ENCODE assay signal across 19 mouse cellular contexts in genomic region chr7:128694848-128695247, GRCm38 (mm10). TPM values are rescaled to one million over a fixed set of nuclear protein-coding genes. Genes with fewer than 3 reads are reported as not detected.
A peak's percentile ranks its signal among the peaks of the same experiment; 100 is the strongest.
DNase-seq lines count a peak whose midpoint lies in the region; ATAC-seq and TF ChIP-seq lines count a peak whose summit lies in the region.
"Had no signal": no experiment of that assay in that cellular context is flagged by ENCODE, and none has a peak within 500 bp of the region (broad histone marks: within the 10 kb centered on the region; RNA-seq: fewer than 3 reads in every experiment).

No protein-coding gene starts in this region.

- no peak for TF ChIP-seq CTCF in MEL (IDR thresholded peaks at IDR 0.05 in 2 of 3, conservative IDR thresholded peaks at IDR 0.05 in 1 of 3; ENCODE audit: control insufficient read depth in 1 of 3, insufficient read depth in 1 of 3, low read depth in 2 of 3, low read length in 3 of 3, poor library complexity in 1 of 3, severe bottlenecking in 1 of 3)
- no peak for TF ChIP-seq CTCF in lung, postnatal 0 days (IDR thresholded peaks at IDR 0.05)

- H3K27me3 ChIP-seq in MEL (ENCODE audit: control insufficient read depth in 1 of 2, insufficient read depth in 2 of 2, low read length in 2 of 2): no peaks in the 10 kb centered on the region
- H3K27me3 ChIP-seq in liver, embryonic 11.5 days (replicated peaks; ENCODE audit: control insufficient read depth, insufficient read depth, low read length): no peaks in the 10 kb centered on the region
- no peaks in the 10 kb centered on the region for H3K27me3 ChIP-seq in liver, embryonic 15.5 days
- H3K27me3 ChIP-seq in lung, postnatal 0 days (replicated peaks; ENCODE audit: insufficient read depth, low read length): no peaks in the 10 kb centered on the region
- H3K27me3 ChIP-seq: embryonic facial prominence, embryonic 13.5 days; forebrain, embryonic 12.5 days; hindbrain, embryonic 12.5 days had no signal

- peak; percentile 76 for ATAC-seq in liver, embryonic 11.5 days (replicated peaks; ENCODE audit: low FRiP score)
- peak; percentile 59 for ATAC-seq in liver, embryonic 15.5 days (ENCODE audit: insufficient read depth)
- no peak for ATAC-seq in inflammation-experienced regulatory T-cells, adult 6 months
- no peak for ATAC-seq in lung, postnatal 0 days
- ATAC-seq: forebrain, embryonic 16.5 days had no signal

- no peak overlapping the region for H3K27ac ChIP-seq in MEL (ENCODE audit: control insufficient read depth, low read depth, low read length)
- H3K27ac ChIP-seq in liver, embryonic 11.5 days (ENCODE audit: low read depth, low read length): 0 out of 2 replicates have a peak overlapping the region, but pooled peaks have one; percentile 13
- no peak overlapping the region for H3K27ac ChIP-seq in liver, embryonic 15.5 days (replicated peaks)
- H3K27ac ChIP-seq in lung, postnatal 0 days (ENCODE audit: low read length): no peak overlapping the region
- H3K27ac ChIP-seq: embryonic facial prominence, embryonic 13.5 days; forebrain, embryonic 12.5 days; heart, embryonic 10.5 days; hindbrain, embryonic 12.5 days had no signal

- DNase-seq in MEL (ENCODE audit: low read depth, low spot score): peak; percentile 30
- DNase-seq in liver, embryonic 11.5 days (ENCODE audit: low spot score): no peak
- DNase-seq in lung, postnatal 0 days (ENCODE audit: low spot score): no peak
- no peak for DNase-seq in ovary, postnatal 10 days (ENCODE audit: low spot score)
- DNase-seq: adrenal gland, postnatal 10 days; cerebellum, adult 18-20 months; cerebellum, adult 9-11 months; cerebellum, postnatal 36 days; gastrocnemius, postnatal 10 days; heart, adult 18-20 months; heart, postnatal 10 days; heart, postnatal 4 days had no signal

- peaks cover 5 to 18% of the 10 kb centered on the region in 2 experiments; a peak in 3 of 4 replicates for H3K36me3 ChIP-seq in MEL (ENCODE audit: control insufficient read depth in 1 of 2, insufficient read depth in 2 of 2, low read length in 2 of 2)
- peaks cover 18% of the 10 kb centered on the region for H3K36me3 ChIP-seq in liver, embryonic 11.5 days (ENCODE audit: control insufficient read depth, insufficient read depth, low read length)
- peaks cover 53% of the 10 kb centered on the region for H3K36me3 ChIP-seq in liver, embryonic 15.5 days (replicated peaks)
- H3K36me3 ChIP-seq in lung, postnatal 0 days (ENCODE audit: insufficient read depth, low read length): peaks cover 24% of the 10 kb centered on the region; the same call in 1 of the 2 replicates

- H3K79me2 ChIP-seq in MEL (ENCODE audit: control insufficient read depth, insufficient read depth, low read length, poor library complexity): no peaks in the 10 kb centered on the region

- H3K4me1 ChIP-seq in MEL (ENCODE audit: control insufficient read depth in 1 of 2, insufficient read depth in 2 of 2, low read length in 2 of 2): no peaks in the 10 kb centered on the region
- H3K4me1 ChIP-seq in liver, embryonic 11.5 days (replicated peaks; ENCODE audit: control insufficient read depth, insufficient read depth, low read length): peaks cover 4% of the 10 kb centered on the region; the same call in 1 of the 2 replicates
- peaks cover 14% of the 10 kb centered on the region for H3K4me1 ChIP-seq in liver, embryonic 15.5 days (replicated peaks)
- H3K4me1 ChIP-seq in lung, postnatal 0 days (ENCODE audit: insufficient read depth, low read depth, low read length): no peaks in the 10 kb centered on the region
- H3K4me1 ChIP-seq: embryonic facial prominence, embryonic 13.5 days had no signal

- H3K4me3 ChIP-seq in MEL (ENCODE audit: control insufficient read depth in 1 of 2, insufficient read depth in 1 of 2, low read depth in 2 of 2, low read length in 2 of 2): no peak overlapping the region
- no peak overlapping the region for H3K4me3 ChIP-seq in liver, embryonic 11.5 days (ENCODE audit: low read depth, low read length)
- no peak overlapping the region for H3K4me3 ChIP-seq in liver, embryonic 15.5 days (replicated peaks)
- H3K4me3 ChIP-seq in lung, postnatal 0 days (ENCODE audit: low read depth, low read length): no peak overlapping the region
- H3K4me3 ChIP-seq: embryonic facial prominence, embryonic 13.5 days; forebrain, embryonic 12.5 days; heart, embryonic 10.5 days; hindbrain, embryonic 12.5 days had no signal

- H3K9ac ChIP-seq in MEL (ENCODE audit: control insufficient read depth, low read depth, low read length, poor library complexity, severe bottlenecking): no peak overlapping the region
- no peak overlapping the region for H3K9ac ChIP-seq in liver, embryonic 11.5 days (ENCODE audit: low read depth, low read length)
- H3K9ac ChIP-seq in liver, embryonic 15.5 days: no peak overlapping the region
- no peak overlapping the region for H3K9ac ChIP-seq in lung, postnatal 0 days (replicated peaks; ENCODE audit: low read depth)
- H3K9ac ChIP-seq: embryonic facial prominence, embryonic 13.5 days; forebrain, embryonic 12.5 days; hindbrain, embryonic 12.5 days had no signal

- H3K9me3 ChIP-seq in MEL (replicated peaks; ENCODE audit: insufficient read depth, low read length): no peaks in the 10 kb centered on the region
- no peaks in the 10 kb centered on the region for H3K9me3 ChIP-seq in liver, embryonic 11.5 days (ENCODE audit: control insufficient read depth, low read length)
- H3K9me3 ChIP-seq in liver, embryonic 15.5 days (replicated peaks): no peaks in the 10 kb centered on the region
- H3K9me3 ChIP-seq in lung, postnatal 0 days (ENCODE audit: low read length): no peaks in the 10 kb centered on the region
- H3K9me3 ChIP-seq: embryonic facial prominence, embryonic 13.5 days; forebrain, embryonic 12.5 days; heart, embryonic 10.5 days; hindbrain, embryonic 12.5 days had no signal

- no peak for TF ChIP-seq RAD21 in MEL (IDR thresholded peaks at IDR 0.05; ENCODE audit: low read depth, low read length)

- TF ChIP-seq POLR2A in MEL (IDR thresholded peaks at IDR 0.05; ENCODE audit: control insufficient read depth in 1 of 2, insufficient read depth in 1 of 2, low read depth in 1 of 2, low read length in 2 of 2, poor library complexity in 1 of 2): no peak

- TF ChIP-seq EP300 in MEL (IDR thresholded peaks at IDR 0.05; ENCODE audit: low read depth in 1 of 2, low read length in 2 of 2): peak in 1 of 2 experiments; percentile 13; a peak in 1 of 4 replicates
- no peak for TF ChIP-seq EP300 in lung, postnatal 0 days (IDR thresholded peaks at IDR 0.05)

- WGBS in liver, embryonic 11.5 days: 52% methylated on average over 10 of the region's 10 CpGs
- 28% methylated on average over 10 of the region's 10 CpGs for WGBS in liver, embryonic 15.5 days (ENCODE audit: insufficient replicate concordance)
- 84% methylated on average over 10 of the region's 10 CpGs for whole genome bisulfite sequencing in lung, postnatal 0 days

- no peak overlapping the region for H3K4me2 ChIP-seq in liver, embryonic 11.5 days
- H3K4me2 ChIP-seq in liver, embryonic 15.5 days: no peak overlapping the region
- H3K4me2 ChIP-seq in lung, postnatal 0 days (replicated peaks; ENCODE audit: low read depth, low read length): no peak overlapping the region
- H3K4me2 ChIP-seq: embryonic facial prominence, embryonic 13.5 days; forebrain, embryonic 12.5 days; hindbrain, embryonic 12.5 days had no signal

TF ChIP-seq in MEL, 35 proteins besides CTCF, POLR2A, EP300 and RAD21:
- 0 out of 2 replicates have a peak, but pooled peaks have one; percentile 27 for TF ChIP-seq POLR2AphosphoS2 (IDR thresholded peaks at IDR 0.05; ENCODE audit: low read length)
- TF ChIP-seq MAX (IDR thresholded peaks at IDR 0.05; ENCODE audit: low read length): no peak
- no peak for TF ChIP-seq GATA1 (IDR thresholded peaks at IDR 0.05; ENCODE audit: low read depth, low read length)
- TF ChIP-seq JUND (IDR thresholded peaks at IDR 0.05; ENCODE audit: low read depth, low read length): no peak
- no peak for TF ChIP-seq CHD2 (IDR thresholded peaks at IDR 0.05; ENCODE audit: low read length)

RNA-seq across cellular contexts. Expression of gene Mcmbp, which starts 45.4 kb away (rescaled TPM):
- total RNA-seq in MEL (2012; rRNA removed): 44.6 and 49.3 TPM in 2 replicates
- 10 to 100 TPM in 1 of 2 experiments, not detected in 1; 91.1 TPM for polyA plus RNA-seq in MEL (2012; ENCODE audit: insufficient read depth in 1 of 2, insufficient read length in 2 of 2, low read depth in 1 of 2, low replicate concordance in 2 of 2, missing spikeins in 1 of 2)
- 54.7 and 59.4 TPM in 2 replicates for polyA plus RNA-seq in liver, embryonic 11.5 days (2014; fragmentation: Nextera tagmentation; extraction: Ambion mirVana)
- polyA plus RNA-seq in liver, embryonic 15.5 days (2015; fragmentation: Nextera tagmentation; extraction: Ambion mirVana): 19.0 and 19.7 TPM in 2 replicates
- 10 to 100 TPM; 62.1 to 92.0 (median 65.6) TPM for polyA plus RNA-seq in inflammation-experienced regulatory T-cells, adult 6 months (2017; shearing (Covaris generic))
- polyA plus RNA-seq in lung, postnatal 0 days (2015; fragmentation: Nextera tagmentation; extraction: Ambion mirVana): 38.8 and 40.2 TPM in 2 replicates

RNA-seq across cellular contexts. Expression of gene Sec23ip, which starts 49.9 kb away (rescaled TPM):
- 20.7 and 21.2 TPM in 2 replicates for total RNA-seq in MEL (2012; rRNA removed)
- 10 to 100 TPM in 1 of 2 experiments, not detected in 1; 43.7 TPM for polyA plus RNA-seq in MEL (2012; ENCODE audit: insufficient read depth in 1 of 2, insufficient read length in 2 of 2, low read depth in 1 of 2, low replicate concordance in 2 of 2, missing spikeins in 1 of 2)
- 40.8 and 43.7 TPM in 2 replicates for polyA plus RNA-seq in liver, embryonic 11.5 days (2014; fragmentation: Nextera tagmentation; extraction: Ambion mirVana)
- polyA plus RNA-seq in liver, embryonic 15.5 days (2015; fragmentation: Nextera tagmentation; extraction: Ambion mirVana): 16.2 and 16.3 TPM in 2 replicates
- 10 to 100 TPM; 27.1 to 41.8 (median 35.0) TPM for polyA plus RNA-seq in inflammation-experienced regulatory T-cells, adult 6 months (2017; shearing (Covaris generic))
- polyA plus RNA-seq in lung, postnatal 0 days (2015; fragmentation: Nextera tagmentation; extraction: Ambion mirVana): 22.7 and 24.1 TPM in 2 replicates

Comparison
In these comparisons a context has a peak if more than half of its experiments do, and no peak if none do; other contexts are left out.
1. ATAC-seq: peak in liver, embryonic 11.5 days (single experiment) and liver, embryonic 15.5 days (single experiment); none in inflammation-experienced regulatory T-cells, adult 6 months (single experiment) and lung, postnatal 0 days (single experiment).